Mouse (Mus musculus) heart, postnatal 0 days (tissue): ENCODE data around the gene Psg17. TPM values are rescaled to one million over a fixed set of nuclear protein-coding genes. Genes with fewer than 3 reads are reported as not detected.

Experiments
- ATAC-seq: fragments of 200-750 bp; cut with Nextera tagmentation; 2 replicates; pipeline ENCODE4 v1.8.0; 2017; ENCODE audit warnings: low read depth, moderate number of reproducible peaks, moderate library complexity; ENCODE audit not compliant: insufficient read depth
- DNase-seq: peaks from one replicate; pipeline ENCODE4 v3.0.0-alpha.2; 2016; ENCODE audit warnings: low spot score
- H3K27ac ChIP-seq: fragments of 300-500 bp; sonication (generic); 2 replicates; pipeline ENCODE4 v1.5.1; 2014; ENCODE audit warnings: low read depth, mild to moderate bottlenecking
- H3K27me3 ChIP-seq: fragments of 300-500 bp; sonication (generic); 2 replicates; pipeline ENCODE4 v1.6.1; 2014; ENCODE audit warnings: low read length, mixed read lengths; ENCODE audit not compliant: control insufficient read depth, insufficient read depth
- H3K36me3 ChIP-seq: fragments of 300-500 bp; sonication (generic); replicated peaks from 2 replicates; pipeline ENCODE4 v1.6.1; 2014; ENCODE audit warnings: low read length, mixed read lengths; ENCODE audit not compliant: control insufficient read depth, insufficient read depth
- H3K4me1 ChIP-seq: fragments of 300-500 bp; sonication (generic); 2 replicates; pipeline ENCODE4 v1.6.1; 2014; ENCODE audit warnings: antibody characterized with exemption; ENCODE audit not compliant: control insufficient read depth, insufficient read depth
- H3K4me2 ChIP-seq: fragments of 300-500 bp; sonication (generic); 2 replicates; pipeline ENCODE4 v1.6.1; 2014; ENCODE audit warnings: low read depth, mild to moderate bottlenecking, low read length, moderate library complexity
- H3K4me3 ChIP-seq: fragments of 300-500 bp; sonication (generic); 2 replicates; pipeline ENCODE4 v1.5.1; 2014; ENCODE audit warnings: low read depth, low read length
- H3K9ac ChIP-seq: fragments of 300-500 bp; sonication (generic); replicated peaks from 2 replicates; pipeline ENCODE4 v1.6.1; 2014; ENCODE audit warnings: low read depth, low read length, mixed read lengths
- H3K9me3 ChIP-seq: fragments of 300-500 bp; sonication (generic); replicated peaks from 2 replicates; pipeline ENCODE4 v1.6.1; 2016; ENCODE audit warnings: low read length; ENCODE audit not compliant: control insufficient read depth
- CTCF ChIP-seq: IDR thresholded peaks from 2 replicates; pipeline ENCODE4 v1.5.1; 2016; ENCODE audit warnings: antibody characterized with exemption, control low read depth, low read depth
- EP300 ChIP-seq: IDR thresholded peaks from 2 replicates; pipeline ENCODE4 v1.6.1; 2016; ENCODE audit warnings: antibody characterized with exemption, low read depth
- WGBS: fragments of 180-500 bp; shearing (Covaris S2); extraction: QIAGEN DNeasy Blood & Tissue Kit; methylation state at CpG from one replicate; pipeline ENCODE4 v1.1.7; 2014; 5-methylcytosine and 5-hydroxymethylcytosine counted together
- polyA plus RNA-seq: library from polyadenylated mRNA; unstranded; fragments of >200 nt; fragmentation: Nextera tagmentation; extraction: Ambion mirVana; gene quantifications from 2 replicates; pipeline ENCODE4 v1.2.1, GENCODE M21; 2015
- total RNA-seq: library from RNA; depleted of rRNA; stranded (reverse); fragments of >200 nt; gene quantifications from 2 replicates; pipeline ENCODE4 v1.2.3, GENCODE M21; 2014; ENCODE audit warnings: low replicate concordance

The Psg17 gene
- total and polyA plus RNA-seq, 2 experiments from 2014 or later = not detected

- Histone ChIP-seq H3K27ac (no peak overlapping the region), H3K36me3 (no peaks in the 10 kb centered on the region), H3K27me3 (no peaks in the 10 kb centered on the region), H3K4me2 (no peak overlapping the region), H3K4me1 (no peaks in the 10 kb centered on the region), H3K9ac (no peak overlapping the region), H3K9me3 (no peaks in the 10 kb centered on the region), H3K4me3 (no peak overlapping the region)
- DNase-seq = no peak
- ATAC-seq = no peak
- 28% methylated on average over 5 of the region's 5 CpGs for WGBS
- TF ChIP-seq CTCF (no peak), EP300 (no peak)
Observed at GRCm38 (mm10) chr7:18844811-18845210, 23.4 kb upstream of the Psg17 start.

GRCm38 (mm10) chr7:18841174-18841567, 19.8 kb upstream of the Psg17 start:
- Histone ChIP-seq H3K4me1 (no peaks in the 10 kb centered on the region), H3K27ac (peak overlapping the region; percentile 56), H3K9me3 (no peaks in the 10 kb centered on the region), H3K36me3 (no peaks in the 10 kb centered on the region), H3K4me3 (peak overlapping the region; percentile 20; the same call in 1 of the 2 replicates), H3K4me2 (peak overlapping the region; percentile 47), H3K27me3 (no peaks in the 10 kb centered on the region), H3K9ac (peak overlapping the region; percentile 18; the same call in 1 of the 2 replicates)
- 80% methylated on average over 1 of the region's 1 CpGs for WGBS
- no peak for DNase-seq
- no peak for ATAC-seq
- TF ChIP-seq EP300 (no peak), CTCF (no peak)

- 3% methylated on average over 14 of the region's 17 CpGs for WGBS
- no peaks in the 10 kb centered on the region for H3K9me3 ChIP-seq
- no peak for TF ChIP-seq CTCF
- no peak for TF ChIP-seq EP300
- peak overlapping the region; percentile 59 for H3K4me2 ChIP-seq
- ATAC-seq = peak; percentile 84
- peak overlapping the region; percentile 41 for H3K4me3 ChIP-seq
- no peaks in the 10 kb centered on the region for H3K36me3 ChIP-seq
- DNase-seq = peak; percentile 74
- no peaks in the 10 kb centered on the region for H3K4me1 ChIP-seq
- peak overlapping the region; percentile 49 for H3K9ac ChIP-seq
- no peaks in the 10 kb centered on the region for H3K27me3 ChIP-seq
- peak overlapping the region; percentile 88 for H3K27ac ChIP-seq
Observed at GRCm38 (mm10) chr7:18840386-18841173, 19.2 kb upstream of the Psg17 start.

DNA sequence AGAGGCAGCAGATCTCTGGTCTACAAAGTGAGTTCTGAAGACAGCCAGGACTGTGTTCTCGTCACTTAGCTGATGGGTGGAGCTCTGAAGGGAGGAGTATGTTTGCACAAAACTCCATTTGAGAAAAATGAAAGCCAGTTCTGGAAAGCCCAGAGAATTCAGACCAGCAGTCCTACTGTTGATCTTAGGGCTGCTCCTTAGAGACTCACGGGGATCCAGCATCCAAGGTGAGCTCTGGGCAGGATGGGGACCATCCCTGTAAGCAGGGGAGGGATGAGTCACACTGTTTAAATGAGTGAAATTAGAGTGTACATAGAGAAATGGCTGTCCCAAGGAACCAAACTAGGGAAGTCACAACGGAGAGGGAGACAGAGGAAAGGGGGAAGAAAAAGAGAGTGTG, 18.5 kb upstream of the Psg17 start, which contains the start of gene Mill2:
Mill2 (plus strand) TSS at position 102 of the 400 bp plus-strand sequence.
- peak within 1 kb of the TSS; percentile 88 for H3K27ac ChIP-seq
- no peaks in the 10 kb centered on the region for H3K9me3 ChIP-seq
- no peaks in the 10 kb centered on the region for H3K4me1 ChIP-seq
- H3K4me3 ChIP-seq = peak within 1 kb of the TSS; percentile 41
- peak within 1 kb of the TSS; percentile 59 for H3K4me2 ChIP-seq
- TF ChIP-seq CTCF = no peak
- H3K27me3 ChIP-seq = no peaks in the 10 kb centered on the region
- 18% methylated on average over 3 of the region's 3 CpGs for WGBS
- peak; percentile 45 for DNase-seq
- H3K9ac ChIP-seq = peak within 1 kb of the TSS; percentile 49
- H3K36me3 ChIP-seq = no peaks in the 10 kb centered on the region
- ATAC-seq = peak; percentile 59

- ATAC-seq = 0 out of 2 replicates have a peak, but pooled peaks have one; percentile 11
- H3K4me2 ChIP-seq = no peak overlapping the region
- H3K27ac ChIP-seq = no peak overlapping the region
- H3K9ac ChIP-seq = no peak overlapping the region
- peak; percentile 4; the same call in 1 of the 2 replicates for TF ChIP-seq CTCF
- no peak for TF ChIP-seq EP300
- H3K27me3 ChIP-seq = no peaks in the 10 kb centered on the region
- WGBS = 32% methylated on average over 13 of the region's 13 CpGs
- DNase-seq = no peak
- no peaks in the 10 kb centered on the region for H3K36me3 ChIP-seq
- H3K4me1 ChIP-seq = no peaks in the 10 kb centered on the region
- no peaks in the 10 kb centered on the region for H3K9me3 ChIP-seq
- H3K4me3 ChIP-seq = no peak overlapping the region
Observed at GRCm38 (mm10) chr7:18832298-18832697, 10.9 kb upstream of the Psg17 start.
